Mouse (Mus musculus) spleen, adult 2 months (tissue): ENCODE measurements around the gene Enho. TPM values are rescaled to one million over a fixed set of nuclear protein-coding genes. Genes with fewer than 3 reads are reported as not detected.

Source experiments
- DNase-seq, 2 experiments: peaks; one replicate each; pipeline versions ENCODE4 v3.0.0 to v3.0.0-alpha.2; 2012 to 2021; ENCODE audit warnings: low spot score in 2 of 2, low read depth in 1 of 2
- H3K27ac ChIP-seq: fragments of 200-500 bp; 2 replicates; pipeline ENCODE4 v1.5.1; 2012; ENCODE audit warnings: low read length, inconsistent platforms; ENCODE audit not compliant: insufficient read depth
- H3K27me3 ChIP-seq: fragments of 200-500 bp; 2 replicates; pipeline ENCODE4 v1.6.1; 2012; ENCODE audit warnings: mild to moderate bottlenecking, moderate library complexity, low read length, inconsistent platforms; ENCODE audit not compliant: control insufficient read depth, insufficient read depth
- H3K36me3 ChIP-seq: fragments of 200-500 bp; 2 replicates; pipeline ENCODE4 v1.6.1; 2012; ENCODE audit warnings: mild to moderate bottlenecking, low read length, inconsistent platforms; ENCODE audit not compliant: control insufficient read depth, insufficient read depth
- H3K4me1 ChIP-seq: fragments of 200-500 bp; 2 replicates; pipeline ENCODE4 v1.6.1; 2011; ENCODE audit warnings: inconsistent platforms; ENCODE audit not compliant: control insufficient read depth, insufficient read depth, insufficient read length
- H3K4me3 ChIP-seq: fragments of 200-500 bp; 2 replicates; pipeline ENCODE4 v1.5.1; 2011; ENCODE audit warnings: mild to moderate bottlenecking, inconsistent platforms; ENCODE audit not compliant: insufficient read depth, insufficient read length; ENCODE audit errors: extremely low read depth
- CTCF ChIP-seq: fragments of 200-500 bp; IDR thresholded peaks from 2 replicates; pipeline ENCODE4 v1.5.1; 2011; ENCODE audit warnings: mild to moderate bottlenecking, inconsistent platforms; ENCODE audit not compliant: insufficient read depth, insufficient read length, insufficient replicate concordance; ENCODE audit errors: extremely low read depth
- POLR2A ChIP-seq: fragments of 200-500 bp; IDR thresholded peaks from 2 replicates; pipeline ENCODE4 v1.6.1; 2011; ENCODE audit warnings: low read depth, low read length, inconsistent platforms
- WGBS: fragments of 180-500 bp; shearing (Covaris S2); methylation state at CpG from one replicate; pipeline ENCODE4 v1.1.7; 2018; 5-methylcytosine and 5-hydroxymethylcytosine counted together
- polyA plus RNA-seq: library from polyadenylated mRNA; depleted of rRNA; stranded (reverse); fragments of >200 nt; gene quantifications from 2 replicates; pipeline ENCODE4 v1.2.3, GENCODE M21; 2012

Enho gene
- polyA plus RNA-seq, 1 experiment, result 8.9 TPM

DNA sequence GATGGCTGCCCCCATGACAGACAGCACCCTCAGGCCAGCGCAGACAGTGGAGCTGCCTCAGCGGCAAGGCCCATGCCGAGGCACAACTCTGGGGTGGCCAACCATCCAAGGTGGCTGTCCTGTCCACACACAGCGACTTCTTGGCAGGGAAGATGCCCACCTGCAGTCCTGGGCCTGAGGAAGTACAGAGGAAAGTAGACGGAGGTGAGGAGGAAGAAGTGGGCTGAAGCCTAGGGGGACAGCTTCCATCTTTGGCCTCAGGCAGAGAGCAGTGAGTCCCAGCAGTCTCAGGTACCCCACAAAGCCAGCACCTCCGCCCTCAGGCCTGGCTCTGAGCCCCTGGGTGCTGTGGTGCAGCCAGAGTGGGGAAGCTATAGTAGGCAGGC is 1.3 kb downstream of the Enho start:
- 80% methylated on average over 6 of the region's 6 CpGs for WGBS
- no peak for TF ChIP-seq POLR2A
- no peak for TF ChIP-seq CTCF
- no peak for DNase-seq
- H3K4me1 ChIP-seq, result peaks cover 4% of the 10 kb centered on the region; the same call in 1 of the 2 replicates
- H3K36me3 ChIP-seq, result no peaks in the 10 kb centered on the region
- H3K27me3 ChIP-seq, result peaks cover 3% of the 10 kb centered on the region
- H3K27ac ChIP-seq, result no peak overlapping the region
- no peak overlapping the region for H3K4me3 ChIP-seq

DNA sequence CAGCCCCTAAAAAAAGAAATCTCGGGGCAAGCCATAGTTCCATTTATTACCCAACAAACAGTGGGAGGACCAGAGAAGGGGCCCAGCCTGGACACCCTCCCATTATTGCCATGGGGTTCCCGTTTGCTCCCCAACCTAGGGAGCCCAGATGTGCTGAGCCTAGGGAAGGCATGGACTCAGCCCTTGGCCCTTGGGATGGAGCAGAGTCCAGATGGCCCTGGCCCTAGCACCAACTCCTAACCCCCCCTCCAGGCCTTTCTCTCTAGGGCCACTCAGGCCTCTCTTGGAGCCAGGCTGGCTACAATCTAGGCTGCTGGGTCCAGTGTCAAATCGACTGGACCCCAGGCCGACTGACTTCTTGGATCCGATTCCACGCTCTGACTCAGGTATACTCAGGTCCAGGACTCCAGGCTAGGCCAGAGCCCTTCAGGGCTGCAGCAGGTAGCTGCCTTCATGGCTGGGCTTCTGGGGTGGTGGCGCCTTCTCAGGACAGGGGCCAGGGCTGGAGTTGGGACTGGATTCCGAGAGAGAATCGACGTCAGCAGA is 1.9 kb downstream of the Enho start:
- H3K4me1 ChIP-seq, result peaks cover 4% of the 10 kb centered on the region; the same call in 1 of the 2 replicates
- no peaks in the 10 kb centered on the region for H3K36me3 ChIP-seq
- WGBS, result 90% methylated on average over 10 of the region's 10 CpGs
- no peak overlapping the region for H3K27ac ChIP-seq
- TF ChIP-seq POLR2A (no peak), CTCF (no peak)
- no peak for DNase-seq
- peaks cover 3% of the 10 kb centered on the region for H3K27me3 ChIP-seq
- no peak overlapping the region for H3K4me3 ChIP-seq

DNA sequence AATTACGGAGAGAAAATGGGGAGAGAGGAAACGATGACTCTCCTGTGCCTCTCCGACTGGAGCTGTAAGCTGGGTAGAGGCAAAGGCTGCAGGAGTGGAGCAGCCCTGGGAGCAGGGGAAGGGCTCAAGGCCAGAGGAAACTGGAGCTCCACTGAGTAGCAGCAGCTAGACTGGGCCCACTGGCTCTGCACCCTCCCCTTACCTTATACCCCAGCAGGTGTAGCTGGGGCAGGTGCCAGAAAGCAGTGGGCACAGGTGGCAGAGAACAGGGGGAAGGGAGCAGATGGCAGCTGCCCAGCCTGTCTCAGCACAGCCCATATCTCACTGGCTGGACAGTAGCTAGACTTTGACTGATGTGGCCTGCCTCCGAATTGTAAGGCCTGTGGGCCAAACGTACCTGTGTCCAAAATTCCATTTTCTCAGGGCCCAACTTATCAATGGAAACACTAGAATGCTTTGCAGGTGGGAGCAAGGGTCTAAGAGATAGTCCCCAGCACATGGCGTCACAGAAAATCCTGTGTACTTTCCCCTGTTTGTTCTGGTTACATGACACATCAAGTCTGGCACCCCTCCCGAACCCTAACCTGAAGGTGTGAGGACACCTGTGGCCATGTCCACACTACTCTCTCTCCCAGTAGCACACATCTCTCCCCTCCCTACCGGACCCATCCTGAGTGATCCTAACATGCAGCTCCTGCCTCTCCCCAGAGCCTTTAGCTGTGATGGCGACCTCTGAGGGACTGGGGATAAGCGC is 3.1 kb downstream of the Enho start:
- no peak for TF ChIP-seq POLR2A
- no peak for TF ChIP-seq CTCF

DNA sequence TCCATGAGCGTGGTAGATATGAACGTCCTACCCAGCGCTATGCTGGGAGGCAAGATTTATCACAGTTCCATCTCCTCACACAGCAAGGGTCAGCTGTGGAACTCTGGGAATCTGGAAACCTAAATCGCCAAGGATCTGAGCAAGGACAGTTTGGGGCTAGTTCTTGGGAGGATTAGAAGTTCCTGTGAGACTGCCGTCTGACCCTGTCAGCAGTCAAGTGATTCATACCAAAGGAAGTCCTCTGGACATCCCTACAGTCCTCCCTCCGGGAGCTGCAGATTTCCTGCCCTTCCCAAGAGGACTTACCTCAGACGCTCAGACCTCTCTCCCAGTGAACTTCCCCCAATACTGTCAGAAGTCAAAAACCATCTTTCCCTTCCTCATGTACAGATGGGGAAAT is 3.8 kb downstream of the Enho start:
- no peak overlapping the region for H3K4me3 ChIP-seq
- H3K27me3 ChIP-seq, result peaks cover 3% of the 10 kb centered on the region
- no peak overlapping the region for H3K27ac ChIP-seq
- H3K4me1 ChIP-seq, result peaks cover 4% of the 10 kb centered on the region; the same call in 1 of the 2 replicates
- no peak for DNase-seq
- WGBS, result 75% methylated on average over 7 of the region's 7 CpGs
- no peak for TF ChIP-seq POLR2A
- TF ChIP-seq CTCF, result no peak
- H3K36me3 ChIP-seq, result no peaks in the 10 kb centered on the region

More for the DNA sequence above, 3.1 kb downstream of the Enho start:
- Histone ChIP-seq H3K4me1 (peaks cover 4% of the 10 kb centered on the region; the same call in 1 of the 2 replicates), H3K27ac (no peak overlapping the region), H3K27me3 (peaks cover 3% of the 10 kb centered on the region), H3K36me3 (no peaks in the 10 kb centered on the region), H3K4me3 (no peak overlapping the region)
- DNase-seq, result no peak
- 88% methylated on average over 10 of the region's 10 CpGs for WGBS

DNA sequence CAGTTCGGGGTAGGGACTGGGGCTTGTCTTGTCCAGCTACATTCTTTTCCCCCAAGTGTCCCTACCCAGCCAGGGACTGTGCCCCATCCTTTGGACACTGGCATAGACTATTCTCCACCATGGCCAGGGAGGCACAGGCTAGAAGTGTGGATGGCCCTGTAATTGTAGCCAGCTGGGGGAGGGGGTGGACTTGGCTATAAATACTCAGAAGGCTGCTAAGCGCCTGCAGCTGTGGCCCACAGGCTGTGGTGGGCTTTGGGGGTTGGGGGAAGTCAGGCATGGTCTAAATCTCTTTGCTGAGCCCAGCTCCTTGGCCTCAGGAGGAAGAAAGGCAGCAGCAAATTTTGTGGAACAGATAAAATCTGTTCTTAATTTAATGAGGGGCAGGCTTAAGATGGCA is 4.2 kb downstream of the Enho start:
- 54% methylated on average over 2 of the region's 2 CpGs for WGBS
- DNase-seq, result no peak
- Histone ChIP-seq H3K27me3 (peaks cover 3% of the 10 kb centered on the region), H3K27ac (no peak overlapping the region), H3K4me1 (peaks cover 4% of the 10 kb centered on the region; the same call in 1 of the 2 replicates), H3K36me3 (no peaks in the 10 kb centered on the region), H3K4me3 (no peak overlapping the region)
- no peak for TF ChIP-seq CTCF
- no peak for TF ChIP-seq POLR2A

DNA sequence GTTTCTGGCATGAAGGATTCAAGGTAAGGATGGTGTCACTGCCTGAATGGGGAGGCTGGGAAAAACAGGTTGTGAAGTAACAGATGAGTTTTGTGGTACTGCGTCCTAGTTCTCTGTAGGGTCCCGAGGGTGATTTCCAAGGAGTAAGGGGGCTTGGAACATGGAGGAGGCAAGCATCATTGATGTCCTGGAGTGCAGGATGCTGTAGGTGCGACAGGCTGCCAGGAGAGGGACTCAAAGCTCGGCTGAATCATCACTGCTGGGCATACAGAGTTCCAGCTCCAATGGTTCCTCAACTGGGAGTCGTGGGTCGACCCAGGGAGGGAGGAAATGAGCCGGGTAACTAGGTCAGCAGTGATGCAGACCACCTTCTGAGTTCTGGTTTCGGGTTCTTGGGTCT is 4.9 kb downstream of the Enho start:
- Histone ChIP-seq H3K27ac (no peak overlapping the region), H3K27me3 (peaks cover 3% of the 10 kb centered on the region), H3K4me3 (no peak overlapping the region), H3K4me1 (peaks cover 4% of the 10 kb centered on the region; the same call in 1 of the 2 replicates), H3K36me3 (no peaks in the 10 kb centered on the region)
- no peak for DNase-seq
- WGBS, result 72% methylated on average over 8 of the region's 8 CpGs
- TF ChIP-seq POLR2A (no peak), CTCF (no peak)

DNA sequence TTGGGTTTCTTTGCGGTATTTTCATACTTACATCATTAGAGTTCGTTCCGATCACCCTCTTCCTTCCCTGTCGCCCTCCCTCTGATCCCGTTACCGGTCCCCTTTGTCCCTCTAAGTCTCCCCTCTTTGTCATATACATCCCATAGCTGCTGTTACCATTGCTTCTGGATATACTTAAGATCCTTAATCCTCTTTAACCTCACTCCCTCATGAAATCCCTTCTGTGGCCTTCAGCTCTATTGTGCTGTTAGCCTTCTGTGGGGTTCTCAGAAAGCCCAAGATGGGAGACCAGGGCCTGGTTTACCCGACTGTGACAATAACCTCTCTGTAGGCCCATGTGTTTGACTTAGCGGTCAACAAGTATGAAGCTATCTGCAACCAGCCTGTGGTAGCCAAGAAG is 5.5 kb downstream of the Enho start:
- Histone ChIP-seq H3K4me1 (peaks cover 2% of the 10 kb centered on the region; the same call in 1 of the 2 replicates), H3K36me3 (no peaks in the 10 kb centered on the region), H3K4me3 (no peak overlapping the region), H3K27me3 (peaks cover under 1% of the 10 kb centered on the region; the same call in 1 of the 2 replicates), H3K27ac (no peak overlapping the region)
- 95% methylated on average over 8 of the region's 8 CpGs for WGBS
- TF ChIP-seq POLR2A (no peak), CTCF (no peak)
- no peak for DNase-seq
